In the genomic region with DNA sequence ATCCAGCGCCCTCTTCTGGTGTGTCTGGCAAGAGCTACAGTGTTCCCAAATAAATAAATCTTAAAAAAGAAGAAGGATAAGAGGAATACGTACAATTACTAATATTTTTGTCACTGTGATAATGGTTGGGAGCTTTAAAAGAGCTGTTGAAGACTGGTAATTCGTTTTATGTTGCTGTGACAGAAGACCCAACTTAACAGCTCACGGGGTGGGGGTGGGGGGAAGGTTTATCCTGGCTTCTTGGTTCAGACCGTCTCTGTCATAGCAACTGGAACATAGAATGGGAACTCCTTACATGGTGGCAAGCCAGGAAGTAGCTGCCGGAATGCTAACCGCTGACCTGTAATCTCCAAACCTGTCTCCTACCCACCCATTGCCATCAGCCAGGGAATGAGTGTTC, we compare ENCODE assay signal across 8 mouse cellular contexts. TPM values are rescaled to one million over a fixed set of nuclear protein-coding genes. Genes with fewer than 3 reads are reported as not detected.
DNase-seq lines count a peak whose midpoint lies in the region; ATAC-seq and TF ChIP-seq lines count a peak whose summit lies in the region.

A gene (plus strand): TSS at position 301 of the 400 bp plus-strand sequence.

- no peak for ATAC-seq in midbrain, embryonic 13.5 days

- H3K36me3 ChIP-seq in midbrain, embryonic 13.5 days, result peaks cover 31% of the 10 kb centered on the region

- H3K9ac ChIP-seq in midbrain, embryonic 13.5 days (replicated peaks), result no peak within 1 kb of the TSS

- no peak; the same call in none of the 2 replicates for TF ChIP-seq CTCF in left cerebral cortex, adult 2 months (IDR thresholded peaks at IDR 0.05)

- H3K9me3 ChIP-seq in midbrain, embryonic 13.5 days, result no peaks in the 10 kb centered on the region

- WGBS in midbrain, embryonic 13.5 days, result 84% methylated on average over 7 of the region's 7 CpGs

- H3K27ac ChIP-seq in left cerebral cortex, adult 2 months, result no peak within 1 kb of the TSS
- H3K27ac ChIP-seq in brown adipose tissue, adult 24 weeks (replicated peaks; ENCODE audit: low read depth, low read length), result no peak within 1 kb of the TSS
- no peak within 1 kb of the TSS for H3K27ac ChIP-seq in midbrain, embryonic 13.5 days

- no peak for DNase-seq in left cerebral cortex, adult 2 months (ENCODE audit: extremely low spot score in 1 of 2, low spot score in 2 of 2)
- no peak for DNase-seq in left cerebral cortex, adult 9 months (ENCODE audit: low spot score in 2 of 2)
- DNase-seq in heart, adult 8-10 months (ENCODE audit: low spot score), result no peak
- DNase-seq in layer of hippocampus, postnatal 14 days (ENCODE audit: low spot score in 2 of 2), result no peak
- no peak for DNase-seq in right cerebral cortex, postnatal 25 days
- no peak for DNase-seq in kidney, adult 8-10 months

- no peaks in the 10 kb centered on the region for H3K27me3 ChIP-seq in midbrain, embryonic 13.5 days

- H3K4me2 ChIP-seq in midbrain, embryonic 13.5 days (replicated peaks), result no peak within 1 kb of the TSS

- intact Hi-C loops in left cerebral cortex, adult 2 months (cut with DNase I), result no loop called here

- no peak within 1 kb of the TSS for H3K4me3 ChIP-seq in left cerebral cortex, adult 2 months
- no peak within 1 kb of the TSS for H3K4me3 ChIP-seq in brown adipose tissue, adult 24 weeks (ENCODE audit: insufficient read depth, low read depth, low read length)
- H3K4me3 ChIP-seq in midbrain, embryonic 13.5 days (replicated peaks), result no peak within 1 kb of the TSS

- H3K4me1 ChIP-seq in brown adipose tissue, adult 24 weeks (ENCODE audit: control insufficient read depth, insufficient read depth, insufficient read length, low read length), result no peaks in the 10 kb centered on the region
- peaks cover 8% of the 10 kb centered on the region for H3K4me1 ChIP-seq in midbrain, embryonic 13.5 days (replicated peaks)

RNA-seq across cellular contexts. Expression of the gene that starts here (rescaled TPM):
- total RNA-seq in left cerebral cortex, adult 2 months (2021), result 10 to 100 TPM; 37.9 to 39.1 TPM
- 19.1 and 22.1 TPM in 2 replicates for polyA plus RNA-seq in brown adipose tissue, adult 24 weeks (2012; ENCODE audit: insufficient read depth, insufficient read length, missing spikeins)
- total RNA-seq in heart, adult 8-10 months (2022), result 10 to 100 TPM; 38.1 to 48.4 (median 46.1) TPM
- 10 to 100 TPM; 32.5 to 32.6 TPM for total RNA-seq in layer of hippocampus, postnatal 14 days (2021)
- 22.7 and 24.0 TPM in 2 replicates for polyA plus RNA-seq in midbrain, embryonic 13.5 days (2015; fragmentation: Nextera tagmentation; extraction: Ambion mirVana)
